Mouse (Mus musculus): ENCODE measurements around the gene Rnf144a.

- TF ChIP-seq CTCF (IDR thresholded peaks at IDR 0.05; ENCODE audit: low read depth, low read length) = no peak
- TF ChIP-seq POLR2A (IDR thresholded peaks at IDR 0.05; ENCODE audit: extremely low read depth, insufficient read depth, low read length) = no peak
Observed at GRCm38 (mm10) chr12:26359241-26359640, 55.8 kb downstream of the Rnf144a start.
